Mouse (Mus musculus) thymus, adult 2 months (tissue): Measurements from ENCODE around the gene Trim45. TPM values are rescaled to one million over a fixed set of nuclear protein-coding genes. Genes with fewer than 3 reads are reported as not detected.

Source experiments
- DNase-seq: peaks from one replicate; pipeline ENCODE4 v3.0.0; 2021
- H3K27ac ChIP-seq: fragments of 200-500 bp; 2 replicates; pipeline ENCODE4 v1.5.1; 2012; ENCODE audit warnings: low read length, control low read depth; ENCODE audit not compliant: control insufficient read depth, insufficient read depth
- H3K27me3 ChIP-seq: fragments of 200-500 bp; 2 replicates; pipeline ENCODE4 v1.6.1; 2012; ENCODE audit warnings: mild to moderate bottlenecking, low read length, moderate library complexity, mixed read lengths; ENCODE audit not compliant: control insufficient read depth, insufficient read depth
- H3K36me3 ChIP-seq: fragments of 200-500 bp; 2 replicates; pipeline ENCODE4 v1.6.1; 2012; ENCODE audit warnings: mild to moderate bottlenecking, low read length, moderate library complexity; ENCODE audit not compliant: control insufficient read depth, insufficient read depth
- H3K4me1 ChIP-seq: fragments of 200-500 bp; replicated peaks from 2 replicates; pipeline ENCODE4 v1.6.1; 2012; ENCODE audit warnings: low read length; ENCODE audit not compliant: control insufficient read depth, insufficient read depth
- H3K4me3 ChIP-seq: fragments of 200-500 bp; 2 replicates; pipeline ENCODE4 v1.5.1; 2012; ENCODE audit warnings: mild to moderate bottlenecking, low read length, control low read depth, moderate library complexity; ENCODE audit not compliant: control insufficient read depth, insufficient read depth
- CTCF ChIP-seq: fragments of 200-500 bp; IDR thresholded peaks from 2 replicates; pipeline ENCODE4 v1.5.1; 2012; ENCODE audit warnings: mild to moderate bottlenecking, control low read depth, low read length, moderate library complexity, borderline replicate concordance; ENCODE audit not compliant: control insufficient read depth, poor library complexity, insufficient read depth; ENCODE audit errors: extremely low read depth
- POLR2A ChIP-seq: fragments of 200-500 bp; IDR thresholded peaks from 2 replicates; pipeline ENCODE4 v1.6.1; 2012; ENCODE audit warnings: mild to moderate bottlenecking, low read length, control low read depth, moderate library complexity; ENCODE audit not compliant: control insufficient read depth, poor library complexity, insufficient read depth; ENCODE audit errors: extremely low read depth
- WGBS: fragments of 180-500 bp; shearing (Covaris S2); methylation state at CpG from one replicate; pipeline ENCODE4 v1.1.7; 2018; 5-methylcytosine and 5-hydroxymethylcytosine counted together
- polyA plus RNA-seq: library from polyadenylated mRNA; depleted of rRNA; stranded (reverse); fragments of >200 nt; gene quantifications from 2 replicates; pipeline ENCODE4 v1.2.3, GENCODE M21; 2012

Trim45 gene
- polyA plus RNA-seq, 1 experiment, result 3.2 TPM

GRCm38 (mm10) chr3:100940496-100941037, 18.6 kb downstream of the Trim45 start:
- no peak overlapping the region for H3K27ac ChIP-seq
- TF ChIP-seq CTCF (no peak), POLR2A (no peak)
- no peak for DNase-seq
- no peaks in the 10 kb centered on the region for H3K27me3 ChIP-seq
- H3K4me3 ChIP-seq, result no peak overlapping the region
- WGBS, result 93% methylated on average over 4 of the region's 4 CpGs
- peaks cover 64% of the 10 kb centered on the region for H3K36me3 ChIP-seq
- H3K4me1 ChIP-seq, result no peaks in the 10 kb centered on the region

GRCm38 (mm10) chr3:100947286-100947685, 25.3 kb downstream of the Trim45 start:
- 98% methylated on average over 8 of the region's 8 CpGs for WGBS
- H3K27ac ChIP-seq, result no peak overlapping the region
- no peak overlapping the region for H3K4me3 ChIP-seq
- TF ChIP-seq CTCF (no peak), POLR2A (no peak)
- DNase-seq, result no peak
- no peaks in the 10 kb centered on the region for H3K27me3 ChIP-seq
- H3K4me1 ChIP-seq, result no peaks in the 10 kb centered on the region
- peaks cover 75% of the 10 kb centered on the region for H3K36me3 ChIP-seq

DNA sequence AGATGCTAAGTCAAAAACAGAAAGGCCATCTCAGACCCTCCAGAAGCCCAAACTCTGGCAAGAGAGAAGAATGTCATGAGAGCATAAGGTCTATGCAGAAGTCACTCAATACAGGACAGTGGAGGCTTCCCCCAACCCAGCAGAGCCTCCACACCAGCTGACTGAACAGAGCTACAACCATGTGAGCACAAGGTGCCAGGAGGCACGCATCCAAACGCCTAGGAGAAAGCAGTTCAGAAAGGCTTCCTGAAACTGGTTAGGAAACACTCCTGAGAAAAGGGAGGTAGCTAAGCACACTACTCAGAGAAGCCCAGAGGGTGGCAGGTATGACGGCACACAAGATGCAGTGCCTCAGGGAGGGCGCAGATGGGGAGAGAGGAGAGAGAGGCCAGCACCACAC, 29.5 kb downstream of the Trim45 start:
- Histone ChIP-seq H3K27ac (no peak overlapping the region), H3K27me3 (no peaks in the 10 kb centered on the region), H3K36me3 (peaks cover 62% of the 10 kb centered on the region), H3K4me3 (no peak overlapping the region), H3K4me1 (no peaks in the 10 kb centered on the region)
- 97% methylated on average over 4 of the region's 4 CpGs for WGBS
- no peak for DNase-seq
- TF ChIP-seq POLR2A, result no peak
- no peak for TF ChIP-seq CTCF

DNA sequence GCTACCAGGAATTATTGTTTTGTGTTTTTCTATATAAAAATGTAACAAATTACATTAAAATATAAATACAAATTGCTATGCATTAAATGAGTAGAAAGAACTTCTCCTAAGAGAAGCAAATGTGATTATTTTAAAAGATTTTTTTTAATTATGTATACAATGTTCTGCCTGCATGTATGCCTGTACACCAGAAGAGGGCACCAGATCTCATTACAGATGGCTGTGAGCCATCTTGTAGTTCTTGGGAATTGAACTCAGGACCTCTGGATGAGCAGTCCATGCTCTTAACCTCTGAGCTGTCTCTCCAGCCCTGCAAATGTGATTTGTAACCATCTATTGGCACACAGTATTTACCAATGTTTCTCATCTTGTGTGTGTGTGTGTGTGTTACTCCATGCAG, 32.6 kb downstream of the Trim45 start:
- H3K36me3 ChIP-seq, result peaks cover 49% of the 10 kb centered on the region
- TF ChIP-seq POLR2A (no peak), CTCF (no peak)
- no peaks in the 10 kb centered on the region for H3K27me3 ChIP-seq
- H3K4me1 ChIP-seq, result no peaks in the 10 kb centered on the region
- no peak overlapping the region for H3K4me3 ChIP-seq
- DNase-seq, result no peak
- H3K27ac ChIP-seq, result no peak overlapping the region

GRCm38 (mm10) chr3:100961007-100961406, 39.0 kb downstream of the Trim45 start:
- DNase-seq, result no peak
- 96% methylated on average over 5 of the region's 5 CpGs for WGBS
- peaks cover 41% of the 10 kb centered on the region for H3K36me3 ChIP-seq
- H3K27ac ChIP-seq, result no peak overlapping the region
- no peaks in the 10 kb centered on the region for H3K27me3 ChIP-seq
- H3K4me1 ChIP-seq, result no peaks in the 10 kb centered on the region
- TF ChIP-seq POLR2A, result no peak
- no peak overlapping the region for H3K4me3 ChIP-seq

DNA sequence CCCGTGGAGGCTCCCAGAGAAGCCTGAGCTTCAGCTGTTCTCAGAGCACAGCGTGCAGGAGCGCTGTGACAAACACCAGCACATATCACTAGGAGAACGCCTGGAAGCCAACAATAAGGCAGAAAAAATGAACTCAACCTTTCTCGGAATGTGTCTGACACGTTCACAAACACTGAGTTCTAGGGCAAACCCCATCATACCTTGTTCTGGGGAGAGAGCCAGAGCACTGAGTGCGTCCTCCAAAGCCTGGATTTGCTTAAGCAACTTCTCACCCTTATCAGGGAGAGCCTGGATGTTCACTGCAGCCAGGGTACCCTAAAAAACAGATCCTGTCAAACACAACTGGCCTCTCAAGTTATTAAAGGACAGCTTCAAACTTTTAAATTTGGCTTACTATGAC, 39.5 kb downstream of the Trim45 start:
- Histone ChIP-seq H3K4me1 (no peaks in the 10 kb centered on the region), H3K27ac (no peak overlapping the region), H3K4me3 (no peak overlapping the region), H3K36me3 (peaks cover 39% of the 10 kb centered on the region), H3K27me3 (no peaks in the 10 kb centered on the region)
- TF ChIP-seq CTCF (no peak), POLR2A (no peak)
- 95% methylated on average over 7 of the region's 7 CpGs for WGBS
- no peak for DNase-seq

DNA sequence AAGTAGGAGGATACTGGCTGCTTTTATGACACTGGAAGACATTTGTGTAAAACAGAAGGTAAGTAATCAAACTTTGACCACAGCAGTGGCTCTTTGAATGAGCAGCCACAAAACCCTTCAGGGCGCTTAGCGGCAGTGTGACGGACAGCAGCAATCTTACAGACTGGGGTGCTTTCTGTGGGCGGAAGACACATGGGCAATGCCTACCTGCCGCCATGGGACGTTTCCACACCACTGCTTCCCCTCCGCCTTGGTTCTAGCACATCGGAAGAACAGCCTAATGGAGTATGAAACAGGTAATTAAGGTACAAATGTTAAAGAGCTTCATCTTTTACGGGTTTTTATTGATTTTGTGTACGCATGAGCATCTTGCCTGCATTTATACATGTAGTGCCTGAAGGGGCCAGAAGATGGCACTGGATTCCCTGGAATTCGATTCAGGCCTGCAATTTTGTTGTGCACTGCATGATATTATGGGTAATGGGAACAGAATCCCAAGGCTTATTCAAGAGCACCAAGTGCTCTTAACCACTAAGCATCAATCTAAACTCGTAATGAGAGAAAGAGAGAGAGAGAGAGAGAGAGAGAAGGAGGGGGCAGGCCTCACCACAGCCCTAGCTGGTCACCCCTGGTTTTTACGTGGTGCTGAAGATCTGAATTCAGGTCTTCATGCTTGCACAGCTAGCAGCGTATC, 42.0 kb downstream of the Trim45 start:
- H3K4me1 ChIP-seq, result no peaks in the 10 kb centered on the region
- no peak for TF ChIP-seq POLR2A
- no peak for TF ChIP-seq CTCF
- no peaks in the 10 kb centered on the region for H3K27me3 ChIP-seq
- WGBS, result 92% methylated on average over 14 of the region's 14 CpGs
- H3K36me3 ChIP-seq, result peaks cover 30% of the 10 kb centered on the region
- H3K4me3 ChIP-seq, result no peak overlapping the region
- DNase-seq, result peak; percentile 33
- no peak overlapping the region for H3K27ac ChIP-seq
